Mouse (Mus musculus) heart, postnatal 36 days (tissue): Measurements from ENCODE around the gene Iqgap3. TPM values are rescaled to one million over a fixed set of nuclear protein-coding genes. Genes with fewer than 3 reads are reported as not detected.

ENCODE experiments used
- DNase-seq, 2 experiments: peaks; one replicate each; pipeline ENCODE4 v3.0.0; 2021 to 2022
- intact Hi-C: fragments of 180-260 bp; cut with DNase I; formaldehyde crosslinking; loops from one replicate; pipeline ENCODE4 v1.15.1; 2025
- total RNA-seq, 2 experiments: library from RNA; stranded (reverse); gene quantifications; 2 replicates each; pipeline ENCODE4 v1.2.3; 2021

Iqgap3 gene
- total RNA-seq, result under 1 TPM; 0.76 to 0.94 TPM

DNA sequence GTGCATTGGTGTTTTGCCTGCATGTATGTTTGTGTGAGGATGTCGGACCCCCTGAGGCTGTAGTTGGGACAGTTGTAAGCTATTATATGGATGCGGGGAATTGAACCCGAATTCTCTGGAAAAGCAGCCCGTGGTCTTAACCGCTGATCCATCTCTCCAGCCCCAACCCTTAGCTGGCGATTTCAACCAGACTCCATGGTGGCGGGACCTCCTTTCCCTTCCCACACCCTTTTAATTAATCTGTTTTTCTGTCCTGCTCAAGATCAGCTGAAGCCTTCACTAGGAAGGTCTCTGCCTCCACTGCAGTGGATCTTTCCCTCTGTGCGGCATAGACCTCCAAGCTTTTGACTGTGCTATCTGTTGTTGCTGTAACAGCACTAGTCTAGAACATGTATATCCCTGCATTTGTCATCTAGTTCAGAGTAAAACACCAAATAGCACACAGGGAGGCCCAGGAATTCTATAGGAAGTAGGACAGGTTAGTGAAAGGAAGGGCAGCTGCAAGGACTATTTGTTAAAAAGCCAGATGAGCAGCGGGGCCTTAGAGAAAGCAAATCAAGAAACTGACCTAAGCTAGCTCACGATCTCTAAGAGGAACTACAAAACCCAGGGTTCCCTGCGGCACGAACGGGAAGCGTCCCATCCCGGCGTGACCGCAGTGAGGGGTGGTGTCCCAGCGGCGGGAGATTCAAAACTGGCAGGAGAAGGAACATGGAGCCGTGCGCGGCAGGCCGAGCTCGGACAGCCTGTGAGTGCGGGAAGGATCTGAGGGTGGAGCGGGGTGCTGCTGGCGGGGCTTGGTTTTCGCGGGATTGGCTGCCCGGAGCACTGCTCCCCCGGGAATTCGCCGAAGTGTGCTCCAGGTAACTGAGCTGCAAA, at the start of gene Iqgap3:
Gene Iqgap3 (plus strand): TSS at position 627 of the 879 bp plus-strand sequence.
- intact Hi-C loops, result no loop called here
- peak; percentile 88 for DNase-seq

DNA sequence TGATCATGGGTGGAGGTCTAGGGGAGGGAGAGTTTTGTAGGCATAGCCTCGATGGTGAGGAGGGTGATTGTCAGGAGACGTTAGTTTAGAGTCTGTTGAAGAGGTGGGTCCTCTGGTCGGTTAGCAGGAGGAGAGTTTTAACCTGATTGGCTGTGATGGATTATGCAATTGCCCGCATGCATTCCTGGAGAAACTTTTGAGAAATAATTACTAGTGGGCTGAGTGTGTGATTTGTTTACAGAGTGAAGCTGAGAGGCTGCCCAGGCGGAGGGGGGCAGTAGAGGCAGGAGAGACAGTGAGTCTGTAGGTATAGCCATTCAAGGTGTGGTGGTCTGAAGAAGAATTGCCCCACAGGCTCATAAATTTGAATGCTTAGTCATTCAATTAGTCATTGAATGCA, 48.3 kb upstream of the Iqgap3 start:
- intact Hi-C loops, result no loop called here
- DNase-seq, result no peak

DNA sequence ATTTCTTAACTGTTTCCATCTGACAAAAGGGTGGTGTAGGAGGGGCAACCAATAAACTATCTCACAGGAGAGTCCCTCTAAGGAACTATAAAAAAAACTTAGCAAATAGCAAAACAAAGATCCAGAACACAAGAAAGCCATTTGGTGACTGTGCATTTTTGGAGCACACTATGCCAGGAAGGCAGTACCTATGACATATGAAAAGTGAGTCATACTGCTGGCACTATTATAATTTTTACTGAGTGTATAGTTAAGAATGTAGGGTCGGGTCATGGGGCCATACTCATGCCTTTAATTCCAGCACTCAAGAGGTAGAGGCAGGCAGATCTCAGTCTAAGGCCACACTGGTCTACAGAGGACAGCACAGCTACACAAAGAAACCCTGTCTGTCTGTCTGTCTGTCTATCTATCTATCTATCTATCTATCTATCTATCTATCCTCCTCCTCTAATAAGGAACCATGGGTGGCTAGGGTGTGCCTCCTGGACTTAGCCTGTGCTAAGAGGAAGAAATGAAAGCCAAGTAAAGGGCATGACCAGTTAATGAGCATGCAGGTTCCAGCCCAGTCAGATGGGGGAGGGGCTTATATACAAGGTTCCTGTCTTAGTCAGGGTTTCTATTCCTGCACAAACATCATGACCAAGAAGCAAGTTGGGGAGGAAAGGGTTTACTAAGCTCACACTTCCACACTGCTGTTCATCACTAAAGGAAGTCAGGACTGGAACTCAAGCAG, 46.0 kb upstream of the Iqgap3 start:
- DNase-seq, result no peak
- intact Hi-C loops, result no loop called here

GRCm38 (mm10) chr3:88042661-88043421, 38.9 kb upstream of the Iqgap3 start, which contains the start of gene Gpatch4:
Gene Gpatch4, plus strand, starts transcription at chr3:88043108.
- intact Hi-C loops, result no loop called here
- DNase-seq, result peak; percentile 83 to 86

DNA sequence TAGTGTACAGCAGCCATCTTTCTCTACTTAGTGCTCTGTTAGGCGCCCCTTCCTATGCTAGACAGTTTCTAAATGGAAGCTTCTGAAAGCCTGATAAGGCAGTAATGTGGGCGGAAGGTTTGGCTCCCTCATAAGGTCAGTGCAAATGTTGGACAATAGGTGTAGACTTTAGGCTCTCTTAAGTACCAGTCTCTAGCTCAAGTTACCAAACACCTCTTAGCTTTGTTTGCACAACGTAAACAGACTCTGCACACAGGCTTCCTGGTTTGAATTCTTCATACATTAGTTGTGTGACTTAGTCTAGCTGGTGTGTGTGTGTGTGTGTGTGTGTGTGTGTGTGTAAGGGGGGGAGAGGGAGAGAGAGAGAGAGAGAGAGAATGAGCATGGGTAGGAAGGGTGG, 32.2 kb upstream of the Iqgap3 start:
- intact Hi-C loops, result no loop called here
- no peak for DNase-seq

DNA sequence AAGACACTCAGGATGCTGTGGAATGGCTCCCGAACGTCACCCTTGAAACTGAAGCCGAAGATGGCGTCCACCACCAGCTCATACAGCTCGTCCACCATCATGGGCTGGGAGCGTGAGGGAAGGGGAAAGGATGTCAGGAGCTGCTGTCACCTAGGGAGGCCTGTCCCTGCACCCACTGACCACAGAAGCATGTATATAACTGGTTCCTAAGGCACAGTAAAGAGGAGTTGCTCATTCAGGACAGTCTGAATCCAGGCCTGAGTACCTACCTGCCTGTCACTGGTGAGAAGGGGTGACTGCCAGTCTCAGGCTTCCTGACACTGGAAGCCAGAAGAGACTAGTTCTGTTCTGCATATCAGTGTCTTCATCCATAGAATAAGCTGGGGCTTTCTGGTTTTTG, 24.7 kb upstream of the Iqgap3 start:
- DNase-seq, result no peak
- intact Hi-C loops, result no loop called here

GRCm38 (mm10) chr3:88057902-88058696, 23.7 kb upstream of the Iqgap3 start, which contains the start of gene Naxe:
Gene Naxe, minus strand, starts transcription at chr3:88058495.
- intact Hi-C loops, result loop anchor here (2.0 kb wide), 1 partner anchor 35 kb away; no protein-coding TSS in a partner anchor
- peak; percentile 84 to 89 for DNase-seq

- intact Hi-C loops, result no loop called here
- no peak for DNase-seq
Measured at GRCm38 (mm10) chr3:88068386-88068785, 13.4 kb upstream of the Iqgap3 start.

- intact Hi-C loops, result loop anchor here (1.0 to 5.0 kb wide), 3 partner anchors 44 to 135 kb away; partner anchors contain the start of gene Hapln2
- DNase-seq, result peak; percentile 86 to 93
Measured at GRCm38 (mm10) chr3:88071783-88072182, 10.0 kb upstream of the Iqgap3 start.

DNA sequence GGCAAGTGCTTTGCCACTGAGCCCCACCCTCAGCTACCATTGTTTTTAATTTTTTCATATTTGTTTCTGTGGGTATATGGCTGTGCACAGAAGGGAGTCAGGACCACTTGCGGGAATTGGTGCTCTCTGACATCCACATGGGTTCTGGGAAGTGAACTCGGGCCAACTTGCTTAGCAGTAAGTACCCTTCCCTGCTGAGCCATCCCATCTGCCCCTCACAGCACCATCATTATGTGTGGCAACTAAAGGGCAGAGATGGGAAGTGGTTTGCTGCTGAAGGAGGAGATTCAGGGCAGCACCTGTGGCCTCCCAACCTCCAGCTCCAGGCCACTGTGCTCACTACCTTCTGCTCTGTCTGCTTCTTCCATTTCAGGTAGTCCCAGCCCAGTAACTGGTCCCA, 8.1 kb upstream of the Iqgap3 start:
- no peak for DNase-seq
- intact Hi-C loops, result loop anchor here (5.0 kb wide), 1 partner anchor 46 kb away; the partner anchor contains the start of gene Hapln2

DNA sequence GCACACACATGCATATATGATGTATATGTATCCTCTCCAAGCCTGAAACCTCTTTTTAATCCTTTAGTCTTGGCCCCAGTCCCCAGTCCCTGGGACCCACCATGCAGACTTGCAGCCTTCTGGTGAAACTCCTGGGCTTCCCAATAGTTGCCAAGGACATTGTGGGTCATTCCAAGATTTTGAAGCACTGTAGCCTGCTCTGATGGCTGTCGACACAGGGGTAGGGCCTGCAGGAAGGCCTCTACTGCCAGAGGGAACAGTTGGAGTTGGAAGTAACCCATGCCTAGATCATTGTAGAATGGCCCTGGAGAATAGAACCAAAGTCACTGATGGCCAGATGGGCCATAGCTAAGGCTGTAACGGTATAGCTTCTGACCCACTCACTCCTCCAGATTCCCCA, 7.4 kb upstream of the Iqgap3 start:
- intact Hi-C loops, result loop anchor here (5.0 kb wide), 1 partner anchor 47 kb away; the partner anchor contains the start of gene Hapln2
- no peak for DNase-seq

DNA sequence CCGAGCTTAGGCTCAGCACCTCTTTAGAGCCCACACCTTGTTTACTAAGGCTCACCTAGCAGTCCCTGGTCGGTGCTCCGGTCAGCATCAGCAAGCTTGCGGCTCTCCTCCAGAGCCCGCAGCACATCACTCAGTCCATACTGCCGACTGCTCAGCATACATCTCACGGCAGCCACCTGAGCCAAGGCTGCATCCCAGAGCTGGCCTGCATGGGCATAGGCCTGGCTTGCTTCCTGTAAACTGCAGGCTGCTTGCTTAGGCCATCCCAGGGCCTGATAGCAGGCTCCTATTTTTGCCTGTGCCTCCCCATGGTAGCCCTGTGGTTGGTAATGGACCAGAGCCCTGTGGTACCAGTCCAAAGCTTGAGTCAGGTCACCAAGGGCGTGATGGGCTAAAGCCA, 7.0 kb upstream of the Iqgap3 start:
- no peak for DNase-seq
- intact Hi-C loops, result loop anchor here (5.0 kb wide), 1 partner anchor 47 kb away; the partner anchor contains the start of gene Hapln2

DNA sequence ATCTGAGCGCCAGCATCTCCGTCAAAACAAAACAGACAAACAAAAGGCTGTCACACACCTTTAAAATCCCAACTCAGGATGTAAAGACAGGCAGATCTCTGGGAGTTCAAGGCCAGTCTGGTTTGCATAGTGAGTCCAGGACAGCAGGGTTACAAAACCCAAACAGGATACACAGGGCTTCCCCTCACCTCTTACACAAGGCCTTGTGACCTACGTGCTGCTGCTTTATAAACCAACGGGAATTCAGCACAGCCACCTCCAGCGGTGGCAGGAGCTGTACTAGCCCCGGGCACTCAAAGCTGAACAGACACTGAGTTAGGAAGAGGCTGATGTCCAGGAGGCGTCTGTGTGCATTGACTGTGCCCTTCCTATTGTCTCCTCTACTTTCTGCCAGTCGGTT, 4.3 kb upstream of the Iqgap3 start:
- intact Hi-C loops, result no loop called here
- no peak for DNase-seq

DNA sequence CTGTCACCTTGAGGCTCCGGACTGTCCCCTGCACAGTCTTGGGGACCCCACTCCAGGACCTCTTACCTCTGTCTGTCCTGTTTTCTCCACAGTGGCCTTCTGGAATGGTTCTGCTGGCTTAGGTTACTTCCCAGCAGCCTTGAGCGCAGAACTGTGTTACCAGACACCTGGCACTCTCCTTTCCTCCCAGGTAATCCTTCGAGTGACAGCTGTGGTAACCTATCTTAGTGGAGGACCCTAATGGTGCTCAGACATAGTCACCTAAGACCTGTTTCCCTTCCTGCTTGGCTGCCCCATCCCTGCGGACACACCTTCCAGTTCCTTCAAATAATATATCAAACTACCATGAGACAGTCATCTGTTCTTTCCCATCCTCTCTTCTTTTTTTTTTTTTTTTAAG, 3.6 kb upstream of the Iqgap3 start, which contains the start of gene Ttc24:
Gene Ttc24 (minus strand): TSS at position 101 of the 400 bp plus-strand sequence.
- DNase-seq, result no peak

GRCm38 (mm10) chr3:88082224-88082618, 450 bp downstream of the Iqgap3 start:
- intact Hi-C loops, result no loop called here

More for the DNA sequence above, 3.6 kb upstream of the Iqgap3 start, which contains the start of gene Ttc24:
- intact Hi-C loops, result no loop called here

GRCm38 (mm10) chr3:88082663-88083062, 892 bp downstream of the Iqgap3 start:
- intact Hi-C loops, result no loop called here
- no peak for DNase-seq

More at GRCm38 (mm10) chr3:88082224-88082618, 450 bp downstream of the Iqgap3 start:
- no peak for DNase-seq

DNA sequence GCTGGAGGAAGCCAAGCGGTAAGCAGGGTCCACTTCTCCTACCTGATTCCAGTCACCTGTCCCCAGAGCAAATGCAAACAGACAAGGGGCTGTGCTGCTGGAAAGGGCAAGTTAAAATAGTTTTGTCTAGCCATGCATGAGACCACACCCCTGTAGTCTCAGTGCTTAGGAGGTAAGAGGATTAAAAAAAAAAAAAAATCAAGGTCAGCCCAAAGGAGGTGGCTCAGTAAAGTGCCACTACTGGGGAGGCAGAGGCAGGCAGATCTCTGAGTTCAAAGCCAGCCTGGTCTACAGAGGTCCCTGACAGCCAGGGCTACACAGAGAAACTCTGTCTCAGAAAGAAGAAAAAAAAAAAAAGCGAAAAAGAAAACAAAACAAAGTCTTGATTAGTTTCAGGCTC, 2.2 kb downstream of the Iqgap3 start:
- DNase-seq, result no peak

GRCm38 (mm10) chr3:88085459-88085858, 3.7 kb downstream of the Iqgap3 start:
- no peak for DNase-seq
- intact Hi-C loops, result loop anchor here (5.0 kb wide), 1 partner anchor 72 kb away; no protein-coding TSS in a partner anchor

More for the DNA sequence above, 2.2 kb downstream of the Iqgap3 start:
- intact Hi-C loops, result no loop called here

GRCm38 (mm10) chr3:88087688-88088087, 5.9 kb downstream of the Iqgap3 start:
- peak; percentile 21 to 23 for DNase-seq
- intact Hi-C loops, result loop anchor here (1.0 to 5.0 kb wide), 5 partner anchors 29 to 155 kb away; no protein-coding TSS in a partner anchor
